Mouse (Mus musculus) heart, embryonic 14.5 days (tissue): ENCODE measurements around the gene Ppia. TPM values are rescaled to one million over a fixed set of nuclear protein-coding genes. Genes with fewer than 3 reads are reported as not detected.
A peak's percentile ranks its signal among the peaks of the same experiment; 100 is the strongest.

Experiments used
- ATAC-seq: fragments of 200-750 bp; cut with Nextera tagmentation; 2 replicates; pipeline ENCODE4 v1.8.0; 2017; ENCODE audit warnings: low read depth, moderate TSS enrichment; ENCODE audit not compliant: insufficient number of reproducible peaks, insufficient read depth, low FRiP score
- H3K27ac ChIP-seq, 2 experiments: fragments of 200-500 bp in 1 of 2; fragments of 300-500 bp in 1 of 2; sonication (generic) in 1 of 2; replicated peaks in 1 of 2; 2 replicates each; pipeline ENCODE4 v1.5.1; 2012 to 2014; ENCODE audit warnings: low read depth in 2 of 2, low read length in 2 of 2, control low read depth in 1 of 2, mild to moderate bottlenecking in 1 of 2, mixed read lengths in 1 of 2; ENCODE audit not compliant: control insufficient read depth in 1 of 2, insufficient read depth in 1 of 2
- H3K27me3 ChIP-seq: fragments of 300-500 bp; sonication (generic); 2 replicates; pipeline ENCODE4 v1.6.1; 2014; ENCODE audit warnings: mild to moderate bottlenecking, low read length, control low read depth; ENCODE audit not compliant: control insufficient read depth, insufficient read depth
- H3K36me3 ChIP-seq: fragments of 300-500 bp; sonication (generic); 2 replicates; pipeline ENCODE4 v1.6.1; 2014; ENCODE audit warnings: mild to moderate bottlenecking, control low read depth, low read length, mixed read lengths; ENCODE audit not compliant: control insufficient read depth, insufficient read depth
- H3K4me1 ChIP-seq, 2 experiments: fragments of 200-500 bp in 1 of 2; fragments of 300-500 bp in 1 of 2; sonication (generic) in 1 of 2; 2 replicates each; pipeline ENCODE4 v1.6.1; 2012 to 2014; ENCODE audit warnings: low read length in 2 of 2, control low read depth in 1 of 2, mixed read lengths in 1 of 2; ENCODE audit not compliant: control insufficient read depth in 2 of 2, insufficient read depth in 2 of 2
- H3K4me2 ChIP-seq: fragments of 300-500 bp; sonication (generic); 2 replicates; pipeline ENCODE4 v1.6.1; 2014; ENCODE audit warnings: mild to moderate bottlenecking, low read length
- H3K4me3 ChIP-seq, 2 experiments: fragments of 200-500 bp in 1 of 2; fragments of 300-500 bp in 1 of 2; sonication (generic) in 1 of 2; 2 replicates each; pipeline ENCODE4 v1.5.1; 2012 to 2014; ENCODE audit warnings: low read length in 2 of 2, mild to moderate bottlenecking in 2 of 2, control low read depth in 1 of 2, low read depth in 1 of 2, moderate library complexity in 1 of 2; ENCODE audit not compliant: control insufficient read depth in 1 of 2, insufficient read depth in 1 of 2
- H3K9ac ChIP-seq: fragments of 300-500 bp; sonication (generic); 2 replicates; pipeline ENCODE4 v1.6.1; 2014; ENCODE audit warnings: mild to moderate bottlenecking, low read length
- H3K9me3 ChIP-seq: fragments of 300-500 bp; sonication (generic); 2 replicates; pipeline ENCODE4 v1.6.1; 2016; ENCODE audit warnings: low read length, control low read depth; ENCODE audit not compliant: control insufficient read depth
- WGBS: fragments of 180-500 bp; shearing (Covaris S2); extraction: QIAGEN DNeasy Blood & Tissue Kit; methylation state at CpG from one replicate; pipeline ENCODE4 v1.1.7; 2014; 5-methylcytosine and 5-hydroxymethylcytosine counted together
- polyA plus RNA-seq: library from polyadenylated mRNA; unstranded; fragments of >200 nt; fragmentation: Nextera tagmentation; extraction: Ambion mirVana; gene quantifications from 2 replicates; pipeline ENCODE4 v1.2.1, GENCODE M21; 2014

Gene Ppia
- polyA plus RNA-seq, 1 experiment from 2014 or later: 4,441 TPM

GRCm38 (mm10) chr11:6380916-6381315 is 34.3 kb upstream of the Ppia start:
- 80% methylated on average over 6 of the region's 6 CpGs for WGBS
- H3K9ac ChIP-seq: no peak overlapping the region
- H3K4me3 ChIP-seq: no peak overlapping the region
- H3K36me3 ChIP-seq: no peaks in the 10 kb centered on the region
- H3K27ac ChIP-seq: no peak overlapping the region
- no peak overlapping the region for H3K4me2 ChIP-seq
- no peaks in the 10 kb centered on the region for H3K9me3 ChIP-seq
- ATAC-seq: no peak
- H3K4me1 ChIP-seq: no peaks in the 10 kb centered on the region
- H3K27me3 ChIP-seq: no peaks in the 10 kb centered on the region

- Histone ChIP-seq H3K4me1 (peaks cover 3 to 11% of the 10 kb centered on the region in 2 experiments; a peak in 3 of 4 replicates), H3K27ac (peak overlapping the region; percentile 88 to 95), H3K9ac (peak overlapping the region; percentile 93; the same call in 1 of the 2 replicates), H3K36me3 (peaks cover 7% of the 10 kb centered on the region; the same call in 1 of the 2 replicates), H3K4me2 (peak overlapping the region; percentile 90), H3K4me3 (peak overlapping the region; percentile 76 to 87; a peak in 2 of 4 replicates), H3K27me3 (no peaks in the 10 kb centered on the region), H3K9me3 (no peaks in the 10 kb centered on the region)
- 90% methylated on average over 6 of the region's 6 CpGs for WGBS
- no peak for ATAC-seq
Observed at GRCm38 (mm10) chr11:6388126-6388725, 27.0 kb upstream of the Ppia start.

- Histone ChIP-seq H3K4me2 (peak within 1 kb of the TSS; percentile 90), H3K4me1 (peaks cover 3 to 11% of the 10 kb centered on the region in 2 experiments; a peak in 3 of 4 replicates), H3K27ac (peak within 1 kb of the TSS; percentile 88 to 95), H3K9ac (peak within 1 kb of the TSS; percentile 93), H3K4me3 (peak within 1 kb of the TSS; percentile 76 to 87), H3K36me3 (peaks cover 7% of the 10 kb centered on the region; the same call in 1 of the 2 replicates), H3K27me3 (no peaks in the 10 kb centered on the region), H3K9me3 (no peaks in the 10 kb centered on the region)
- peak; percentile 97 for ATAC-seq
- 7% methylated on average over 49 of the region's 60 CpGs for WGBS
Observed at GRCm38 (mm10) chr11:6388726-6389413, 26.4 kb upstream of the Ppia start, which contains the start of gene Zmiz2. Gene Zmiz2 (plus strand): TSS chr11:6389074.

- Histone ChIP-seq H3K9me3 (no peaks in the 10 kb centered on the region), H3K4me2 (peak overlapping the region; percentile 90), H3K27me3 (no peaks in the 10 kb centered on the region), H3K9ac (peak overlapping the region; percentile 93), H3K4me3 (peak overlapping the region; percentile 76 to 87), H3K4me1 (peaks cover 3 to 11% of the 10 kb centered on the region in 2 experiments; a peak in 3 of 4 replicates), H3K27ac (peak overlapping the region in 1 of 2 experiments; percentile 95; a peak in 2 of 4 replicates), H3K36me3 (peaks cover 8% of the 10 kb centered on the region; the same call in 1 of the 2 replicates)
- ATAC-seq: peak; percentile 24; the same call in 1 of the 2 replicates
- under 1% methylated on average over 40 of the region's 43 CpGs for WGBS
Observed at GRCm38 (mm10) chr11:6389483-6389921, 25.7 kb upstream of the Ppia start.

- no peak overlapping the region for H3K27ac ChIP-seq
- peaks cover 3 to 11% of the 10 kb centered on the region in 2 experiments; a peak in 3 of 4 replicates for H3K4me1 ChIP-seq
- H3K9me3 ChIP-seq: no peaks in the 10 kb centered on the region
- H3K4me2 ChIP-seq: peak overlapping the region; percentile 90
- no peak for ATAC-seq
- H3K4me3 ChIP-seq: peak overlapping the region in 1 of 2 experiments; percentile 76; a peak in 2 of 4 replicates
- no peaks in the 10 kb centered on the region for H3K27me3 ChIP-seq
- WGBS: 90% methylated on average over 8 of the region's 8 CpGs
- peaks cover 18% of the 10 kb centered on the region for H3K36me3 ChIP-seq
- peak overlapping the region; percentile 93 for H3K9ac ChIP-seq
Observed at GRCm38 (mm10) chr11:6390376-6391053, 24.7 kb upstream of the Ppia start.

- Histone ChIP-seq H3K36me3 (peaks cover 30% of the 10 kb centered on the region), H3K4me3 (no peak overlapping the region), H3K27me3 (no peaks in the 10 kb centered on the region), H3K9ac (no peak overlapping the region), H3K27ac (no peak overlapping the region), H3K4me2 (no peak overlapping the region), H3K4me1 (peaks cover 3 to 11% of the 10 kb centered on the region in 2 experiments; a peak in 3 of 4 replicates), H3K9me3 (no peaks in the 10 kb centered on the region)
- 81% methylated on average over 8 of the region's 8 CpGs for WGBS
- no peak for ATAC-seq
Observed at GRCm38 (mm10) chr11:6391516-6392276, 23.5 kb upstream of the Ppia start.

- H3K27me3 ChIP-seq: no peaks in the 10 kb centered on the region
- H3K36me3 ChIP-seq: peaks cover 41% of the 10 kb centered on the region
- no peaks in the 10 kb centered on the region for H3K9me3 ChIP-seq
- 71% methylated on average over 6 of the region's 6 CpGs for WGBS
- H3K27ac ChIP-seq: no peak overlapping the region
- ATAC-seq: no peak
- peaks cover 3 to 11% of the 10 kb centered on the region in 2 experiments; a peak in 3 of 4 replicates for H3K4me1 ChIP-seq
- no peak overlapping the region for H3K4me2 ChIP-seq
- H3K9ac ChIP-seq: no peak overlapping the region
- H3K4me3 ChIP-seq: no peak overlapping the region
Observed at GRCm38 (mm10) chr11:6392857-6393256, 22.4 kb upstream of the Ppia start.
